Mouse (Mus musculus) small intestine, adult 2 months (tissue): Measurements from ENCODE around the gene Tbc1d21. TPM values are rescaled to one million over a fixed set of nuclear protein-coding genes. Genes with fewer than 3 reads are reported as not detected.
A peak's percentile ranks its signal among the peaks of the same experiment; 100 is the strongest.

Experiments used
- H3K27ac ChIP-seq: fragments of 200-500 bp; 2 replicates; pipeline ENCODE4 v1.5.1; 2012; ENCODE audit warnings: low read depth, low read length, control low read depth, inconsistent platforms; ENCODE audit not compliant: insufficient read depth
- H3K27me3 ChIP-seq: fragments of 200-500 bp; 2 replicates; pipeline ENCODE4 v1.6.1; 2012; ENCODE audit warnings: mild to moderate bottlenecking, moderate library complexity, low read length, inconsistent platforms; ENCODE audit not compliant: control insufficient read depth, insufficient read depth
- H3K36me3 ChIP-seq: fragments of 200-500 bp; 2 replicates; pipeline ENCODE4 v1.6.1; 2012; ENCODE audit warnings: mild to moderate bottlenecking, low read length, control low read depth, inconsistent platforms; ENCODE audit not compliant: control insufficient read depth, insufficient read depth
- H3K4me1 ChIP-seq: fragments of 200-500 bp; 2 replicates; pipeline ENCODE4 v1.6.1; 2012; ENCODE audit warnings: low read length, inconsistent platforms, mixed read lengths; ENCODE audit not compliant: control insufficient read depth, insufficient read depth, insufficient read length
- H3K4me3 ChIP-seq: fragments of 200-500 bp; 2 replicates; pipeline ENCODE4 v1.5.1; 2012; ENCODE audit warnings: low read depth, mild to moderate bottlenecking, control low read depth, inconsistent platforms, low read length, moderate library complexity
- CTCF ChIP-seq: fragments of 200-500 bp; IDR thresholded peaks from 2 replicates; pipeline ENCODE4 v1.5.1; 2012; ENCODE audit warnings: low read depth, mild to moderate bottlenecking, control low read depth, inconsistent platforms, low read length, moderate library complexity, mixed read lengths; ENCODE audit not compliant: insufficient replicate concordance, insufficient read length; ENCODE audit errors: extremely low read depth
- POLR2A ChIP-seq: fragments of 200-500 bp; IDR thresholded peaks from 2 replicates; pipeline ENCODE4 v1.6.1; 2012; ENCODE audit warnings: low read depth, mild to moderate bottlenecking, control low read depth, inconsistent platforms, low read length, moderate library complexity
- WGBS: fragments of 180-500 bp; shearing (Covaris S2); methylation state at CpG from one replicate; pipeline ENCODE4 v1.1.7; 2018; 5-methylcytosine and 5-hydroxymethylcytosine counted together
- polyA plus RNA-seq: library from polyadenylated mRNA; depleted of rRNA; stranded (reverse); fragments of >200 nt; gene quantifications from 2 replicates; pipeline ENCODE4 v1.2.3, GENCODE M21; 2012

The Tbc1d21 gene
- polyA plus RNA-seq, 1 experiment, result not detected

DNA sequence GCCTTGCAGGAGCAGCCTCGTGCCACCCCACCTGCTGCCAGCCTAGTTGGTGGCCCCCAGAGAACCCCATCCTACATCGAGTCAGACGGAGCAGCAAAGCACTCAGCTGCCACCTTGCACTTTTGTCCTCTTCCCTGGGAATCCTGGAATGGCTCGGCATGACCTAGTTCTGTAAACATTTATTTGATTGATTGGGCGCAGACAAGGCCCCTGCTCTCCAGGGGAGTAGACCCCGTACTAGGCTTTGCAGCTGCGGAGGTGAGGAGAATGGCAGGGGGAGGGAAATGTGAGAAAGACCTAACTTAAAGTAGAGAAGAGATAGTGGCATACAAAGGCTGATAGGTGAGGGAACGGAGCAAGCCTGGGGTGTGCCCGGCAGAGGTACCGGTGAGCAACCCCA, 23.8 kb downstream of the Tbc1d21 start:
- Histone ChIP-seq H3K4me3 (no peak overlapping the region), H3K27ac (no peak overlapping the region), H3K4me1 (no peaks in the 10 kb centered on the region), H3K36me3 (no peaks in the 10 kb centered on the region), H3K27me3 (0 out of 2 replicates have a peak, but pooled peaks cover 2% of the 10 kb centered on the region)
- TF ChIP-seq CTCF (no peak), POLR2A (no peak)
- 13% methylated on average over 10 of the region's 10 CpGs for WGBS

- WGBS, result 68% methylated on average over 7 of the region's 7 CpGs
- Histone ChIP-seq H3K27ac (no peak overlapping the region), H3K36me3 (no peaks in the 10 kb centered on the region), H3K27me3 (0 out of 2 replicates have a peak, but pooled peaks cover 2% of the 10 kb centered on the region), H3K4me1 (no peaks in the 10 kb centered on the region), H3K4me3 (no peak overlapping the region)
- no peak for TF ChIP-seq POLR2A
- no peak for TF ChIP-seq CTCF
These were observed 24.3 kb downstream of the Tbc1d21 start for GRCm38 (mm10) chr9:58345963-58346362.

DNA sequence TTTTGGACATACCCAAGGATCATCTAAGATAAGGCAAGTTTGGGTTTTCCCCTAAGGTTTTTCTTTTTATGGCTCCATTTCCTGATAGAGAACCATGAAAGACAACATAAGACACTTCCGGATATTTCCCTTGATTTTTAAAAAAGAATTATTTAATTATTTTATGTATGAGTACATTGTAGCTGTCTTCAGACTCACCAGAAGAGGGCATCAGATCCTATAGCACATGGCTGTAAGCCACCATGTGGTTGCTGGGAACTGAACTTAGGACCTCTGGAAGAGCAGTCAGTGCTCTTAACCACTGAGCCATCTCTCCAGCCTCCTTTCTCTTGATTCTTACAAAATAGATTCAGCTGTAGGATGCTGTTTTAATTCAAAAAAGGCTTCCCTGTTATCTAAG, 28.5 kb downstream of the Tbc1d21 start:
- TF ChIP-seq CTCF, result no peak
- TF ChIP-seq POLR2A, result no peak
- Histone ChIP-seq H3K27me3 (0 out of 2 replicates have a peak, but pooled peaks cover 2% of the 10 kb centered on the region), H3K4me3 (no peak overlapping the region), H3K4me1 (no peaks in the 10 kb centered on the region), H3K36me3 (no peaks in the 10 kb centered on the region), H3K27ac (no peak overlapping the region)
- WGBS, result 89% methylated on average over 1 of the region's 1 CpGs

GRCm38 (mm10) chr9:58336650-58337281, 33.5 kb downstream of the Tbc1d21 start:
- 0 out of 2 replicates have a peak, but pooled peaks cover 2% of the 10 kb centered on the region for H3K27me3 ChIP-seq
- WGBS, result 53% methylated on average over 8 of the region's 8 CpGs
- H3K27ac ChIP-seq, result no peak overlapping the region
- no peak for TF ChIP-seq CTCF
- H3K4me1 ChIP-seq, result no peaks in the 10 kb centered on the region
- no peaks in the 10 kb centered on the region for H3K36me3 ChIP-seq
- no peak overlapping the region for H3K4me3 ChIP-seq

GRCm38 (mm10) chr9:58331276-58331675, 39.0 kb downstream of the Tbc1d21 start:
- H3K4me1 ChIP-seq, result no peaks in the 10 kb centered on the region
- H3K4me3 ChIP-seq, result no peak overlapping the region
- H3K27me3 ChIP-seq, result 0 out of 2 replicates have a peak, but pooled peaks cover 2% of the 10 kb centered on the region
- no peak for TF ChIP-seq POLR2A
- no peak for TF ChIP-seq CTCF
- H3K36me3 ChIP-seq, result no peaks in the 10 kb centered on the region
- no peak overlapping the region for H3K27ac ChIP-seq
- WGBS, result 61% methylated on average over 3 of the region's 3 CpGs

DNA sequence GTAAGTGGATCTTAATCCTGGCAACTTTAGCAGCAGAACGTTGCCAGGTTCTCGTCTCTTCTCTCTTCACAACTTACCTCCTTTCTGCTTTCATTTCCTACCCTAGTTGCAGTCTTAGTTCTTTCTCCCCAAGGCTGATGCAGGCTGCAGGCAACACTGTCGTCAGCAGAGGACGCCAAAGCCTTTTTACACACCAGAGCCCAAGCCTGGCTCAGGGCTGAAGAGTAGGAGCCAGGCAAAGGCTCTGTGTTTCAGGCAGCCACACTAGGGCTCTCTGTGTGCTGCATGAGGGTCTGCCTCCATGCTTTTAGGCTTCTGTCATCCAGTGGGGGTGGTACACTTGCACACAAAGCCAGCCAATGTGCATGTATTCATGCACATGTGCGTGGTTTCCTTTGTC, 40.0 kb downstream of the Tbc1d21 start:
- TF ChIP-seq CTCF (peak; percentile 43; the same call in 1 of the 2 replicates), POLR2A (no peak)
- H3K27me3 ChIP-seq, result 0 out of 2 replicates have a peak, but pooled peaks cover 2% of the 10 kb centered on the region
- H3K36me3 ChIP-seq, result no peaks in the 10 kb centered on the region
- H3K27ac ChIP-seq, result no peak overlapping the region
- H3K4me1 ChIP-seq, result no peaks in the 10 kb centered on the region
- H3K4me3 ChIP-seq, result no peak overlapping the region
- 22% methylated on average over 5 of the region's 5 CpGs for WGBS

- no peak for TF ChIP-seq CTCF
- no peak for TF ChIP-seq POLR2A
- Histone ChIP-seq H3K4me3 (no peak overlapping the region), H3K36me3 (no peaks in the 10 kb centered on the region), H3K27ac (no peak overlapping the region), H3K4me1 (no peaks in the 10 kb centered on the region), H3K27me3 (no peaks in the 10 kb centered on the region)
- 50% methylated on average over 1 of the region's 1 CpGs for WGBS
These were observed 42.9 kb downstream of the Tbc1d21 start for GRCm38 (mm10) chr9:58327382-58327781.

DNA sequence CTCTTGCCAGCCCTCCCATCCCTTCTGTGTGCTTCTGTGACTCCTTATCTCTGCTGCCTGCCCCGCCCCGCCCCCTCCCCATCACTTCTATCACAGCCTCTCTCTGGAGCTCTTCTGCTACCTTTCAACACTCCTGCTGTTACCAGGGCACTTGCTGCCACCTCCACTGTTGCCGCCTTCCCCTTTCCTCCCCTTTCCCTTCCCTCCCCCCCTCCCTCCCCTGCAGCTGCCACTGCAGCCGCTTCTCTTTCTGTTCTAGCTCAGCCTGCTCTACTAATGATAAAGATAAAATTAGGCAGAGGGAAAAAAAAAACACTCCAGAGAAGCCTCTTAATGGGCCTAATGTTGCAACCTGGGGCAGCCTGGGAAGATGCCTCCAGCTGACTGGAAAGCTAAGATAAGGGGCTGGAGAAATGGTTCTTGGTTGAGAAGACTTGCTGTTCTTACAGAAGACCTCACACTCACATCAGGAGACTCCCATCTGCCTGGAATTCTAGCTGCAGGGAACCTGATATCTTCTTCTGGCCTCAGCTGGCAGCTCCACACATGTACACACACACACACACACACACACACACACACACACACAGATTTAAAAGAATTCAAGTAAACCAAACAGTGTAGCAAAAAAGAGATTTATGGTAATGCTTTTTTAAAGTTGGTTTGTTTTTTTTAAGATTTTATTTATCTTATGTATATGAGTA, 43.6 kb downstream of the Tbc1d21 start:
- no peak overlapping the region for H3K4me3 ChIP-seq
- no peaks in the 10 kb centered on the region for H3K27me3 ChIP-seq
- no peaks in the 10 kb centered on the region for H3K36me3 ChIP-seq
- H3K4me1 ChIP-seq, result no peaks in the 10 kb centered on the region
- 25% methylated on average over 4 of the region's 4 CpGs for WGBS
- no peak overlapping the region for H3K27ac ChIP-seq
- TF ChIP-seq CTCF, result no peak
- TF ChIP-seq POLR2A, result no peak
